Mouse (Mus musculus) activated CD4-positive, CD25-positive, alpha-beta regulatory T cell, adult 4 months (primary cell): ENCODE measurements at regions not wholly inside any gene's neighbourhood (a gene's known extent, or its start where the extent isn't known, plus 50 kb on each side); places are given as distances from the start of the nearest gene placed in this dataset.
A peak's percentile ranks its signal among the peaks of the same experiment; 100 is the strongest.
"Not testable (repeated sequence)": the region's sequence is repeated elsewhere in the genome, so short reads cannot be mapped to it uniquely, and the experiment has no call there.

Experiments
- ATAC-seq: one replicate; pipeline ENCODE4 v1.8.0; 2017

DNA sequence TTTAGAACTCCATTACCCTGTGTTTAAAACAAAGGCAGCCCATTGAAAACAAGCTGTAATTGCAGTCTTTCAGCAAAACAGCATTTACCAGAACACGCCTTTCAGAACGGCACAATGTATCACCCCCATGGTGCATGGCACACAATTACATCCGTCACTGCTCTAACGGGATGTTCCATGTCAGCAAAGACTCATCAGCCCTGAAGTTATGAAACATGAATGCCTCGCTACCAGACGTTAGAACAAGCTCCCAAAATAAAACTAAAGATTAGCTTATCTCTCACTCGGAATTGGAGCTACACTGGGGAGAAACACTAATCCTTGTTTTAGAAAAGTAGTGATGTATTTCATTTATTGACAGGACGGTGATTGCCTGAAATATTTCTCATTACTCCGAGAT, 301.4 kb downstream of the Tox3 start:
- no peak for ATAC-seq

DNA sequence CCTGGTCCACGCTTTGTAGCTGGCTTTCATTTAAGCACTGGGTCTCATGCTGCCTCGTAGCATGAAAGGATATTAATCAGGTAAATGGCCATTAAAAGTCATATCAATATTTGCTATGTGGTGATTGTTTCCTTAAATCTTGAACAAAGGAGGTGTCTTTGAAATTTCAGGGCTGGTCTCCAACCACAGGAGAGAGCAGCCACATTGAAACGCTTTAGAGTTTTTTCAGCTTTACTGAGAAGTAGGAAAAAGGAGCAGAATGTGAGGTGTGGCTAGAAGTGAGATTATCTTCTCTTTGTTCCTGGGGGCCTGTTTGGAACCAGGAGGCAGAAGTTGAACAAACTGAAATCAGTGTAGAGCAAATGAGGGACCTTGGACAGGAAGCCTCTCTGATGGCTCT, 311.7 kb downstream of the Tox3 start:
- no peak for ATAC-seq

DNA sequence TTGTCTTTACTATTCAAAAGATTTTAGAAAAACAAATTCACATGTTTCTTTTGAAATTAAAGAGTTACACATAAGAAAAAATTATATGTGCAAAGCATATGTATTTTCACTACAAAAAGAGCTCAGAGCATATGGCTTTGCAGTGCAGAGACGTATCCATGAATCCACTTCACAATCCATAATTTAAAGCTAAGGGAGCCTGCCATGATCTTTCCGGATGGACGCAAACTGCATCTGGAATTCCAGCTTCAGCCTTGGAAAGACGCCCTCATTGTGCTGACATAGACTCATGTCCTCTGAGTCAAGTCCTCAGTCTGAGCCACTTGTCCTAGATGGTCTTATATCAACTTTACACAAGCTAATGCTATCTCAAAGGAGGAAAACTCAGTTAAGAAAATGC, 315.6 kb downstream of the Tox3 start:
- ATAC-seq, result no peak

DNA sequence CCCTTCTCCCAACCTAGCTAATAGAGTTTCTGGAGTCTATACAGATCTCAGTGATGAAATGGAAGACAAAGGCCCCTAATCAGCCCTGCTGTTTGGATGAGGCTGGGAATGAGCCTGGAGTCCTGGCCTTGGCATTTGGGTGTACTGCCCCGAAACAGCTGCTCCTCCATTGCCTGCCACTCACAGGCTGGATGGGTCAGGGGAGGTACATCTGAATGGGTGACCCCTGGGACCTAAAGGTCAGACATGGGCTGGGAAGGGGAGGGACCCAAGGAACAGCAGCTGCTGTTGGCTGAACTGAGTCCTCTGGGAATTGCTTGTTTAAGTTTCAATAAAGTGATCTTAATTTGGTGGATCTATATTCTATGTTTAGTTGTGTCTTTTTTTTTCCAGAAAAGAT, 316.9 kb downstream of the Tox3 start:
- no peak for ATAC-seq

DNA sequence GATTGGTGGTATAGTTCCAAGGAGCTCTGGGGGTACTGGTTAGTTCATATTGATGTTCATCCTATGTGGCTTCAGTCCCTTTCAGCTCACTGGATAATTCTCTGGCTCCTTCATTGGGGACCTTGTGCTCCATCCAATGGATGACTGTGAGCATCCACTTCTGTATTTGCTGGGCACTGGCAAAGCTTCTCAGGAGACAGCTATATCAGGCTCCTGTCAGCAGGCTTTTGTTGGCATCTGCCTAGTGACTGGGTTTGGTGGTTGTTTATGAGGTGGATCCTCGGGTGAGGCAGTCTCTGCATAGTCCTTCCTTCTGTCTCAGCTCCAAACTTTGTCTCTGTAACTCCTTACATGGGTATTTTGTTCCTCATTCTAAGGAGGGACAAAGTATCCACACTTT, 330.2 kb downstream of the Tox3 start:
- ATAC-seq, result not testable (repeated sequence)

DNA sequence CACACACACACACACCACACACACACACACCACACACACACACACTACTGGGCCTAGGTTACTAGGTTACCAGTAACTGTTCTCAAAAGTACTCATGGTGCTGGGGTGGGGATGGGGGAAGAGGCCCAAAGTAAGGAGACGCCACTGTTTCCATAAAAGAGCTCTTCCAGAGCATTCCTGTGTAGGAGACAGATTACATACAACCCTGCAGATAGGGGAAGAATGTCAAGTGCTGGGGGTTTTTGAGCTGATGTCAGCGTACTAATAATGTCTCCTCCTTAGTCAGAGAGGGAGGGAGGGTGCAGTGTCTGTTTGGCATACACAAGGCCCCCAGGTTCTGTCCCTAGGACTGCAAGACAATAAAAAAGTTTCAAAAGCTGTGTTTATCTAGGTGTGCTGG, 334.4 kb downstream of the Tox3 start:
- no peak for ATAC-seq

DNA sequence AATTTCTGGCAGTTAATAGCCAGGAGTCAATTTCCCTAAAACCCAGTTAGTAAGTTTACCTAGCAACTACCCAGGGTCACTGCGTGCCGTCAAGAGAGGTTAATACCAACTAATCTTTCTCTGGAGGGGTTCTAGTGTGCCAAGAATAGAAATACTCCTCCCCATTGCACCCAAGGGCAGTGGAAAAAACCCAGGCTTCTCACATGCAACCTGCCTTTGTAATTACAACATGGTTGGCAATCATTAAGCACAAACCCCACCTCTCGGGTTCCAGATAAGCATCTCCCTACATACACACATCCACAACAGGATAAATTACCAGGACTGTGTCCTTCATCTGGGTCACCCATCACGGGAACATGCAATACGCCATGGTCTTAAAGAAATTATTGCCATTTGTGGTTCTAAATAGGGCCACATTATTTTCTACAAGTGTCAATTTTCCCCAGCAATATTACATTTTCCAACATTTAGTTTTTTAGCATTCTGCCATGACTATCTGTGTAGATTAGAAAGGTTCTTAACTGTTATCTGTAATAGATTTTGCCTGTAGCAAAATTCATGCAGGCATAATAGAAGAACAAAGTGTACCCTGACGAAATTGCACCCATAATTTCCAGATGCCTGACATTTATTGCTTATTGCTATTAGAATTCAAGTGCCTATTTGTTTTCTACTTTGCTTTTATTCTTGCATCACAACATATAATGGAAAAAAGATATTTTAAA, 336.3 kb downstream of the Tox3 start:
- ATAC-seq, result no peak

DNA sequence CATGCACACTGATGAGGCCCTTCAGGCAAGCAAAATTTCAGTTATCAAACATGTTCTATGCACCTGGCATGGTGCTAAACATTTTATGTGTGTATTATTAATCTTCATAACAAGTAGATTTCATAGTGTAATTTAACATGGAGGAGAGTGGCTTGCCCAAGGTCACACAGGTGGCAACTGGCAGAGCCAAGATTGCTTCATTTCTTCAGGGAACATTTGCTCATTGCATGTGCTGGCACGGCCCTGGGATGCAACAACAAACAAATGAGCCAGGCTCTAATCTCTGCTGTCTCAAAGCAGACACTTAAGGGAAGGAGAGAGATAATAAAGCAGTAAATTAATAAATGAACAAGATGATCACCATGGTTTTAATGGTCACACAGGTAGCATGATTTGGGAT, 338.7 kb downstream of the Tox3 start:
- no peak for ATAC-seq

DNA sequence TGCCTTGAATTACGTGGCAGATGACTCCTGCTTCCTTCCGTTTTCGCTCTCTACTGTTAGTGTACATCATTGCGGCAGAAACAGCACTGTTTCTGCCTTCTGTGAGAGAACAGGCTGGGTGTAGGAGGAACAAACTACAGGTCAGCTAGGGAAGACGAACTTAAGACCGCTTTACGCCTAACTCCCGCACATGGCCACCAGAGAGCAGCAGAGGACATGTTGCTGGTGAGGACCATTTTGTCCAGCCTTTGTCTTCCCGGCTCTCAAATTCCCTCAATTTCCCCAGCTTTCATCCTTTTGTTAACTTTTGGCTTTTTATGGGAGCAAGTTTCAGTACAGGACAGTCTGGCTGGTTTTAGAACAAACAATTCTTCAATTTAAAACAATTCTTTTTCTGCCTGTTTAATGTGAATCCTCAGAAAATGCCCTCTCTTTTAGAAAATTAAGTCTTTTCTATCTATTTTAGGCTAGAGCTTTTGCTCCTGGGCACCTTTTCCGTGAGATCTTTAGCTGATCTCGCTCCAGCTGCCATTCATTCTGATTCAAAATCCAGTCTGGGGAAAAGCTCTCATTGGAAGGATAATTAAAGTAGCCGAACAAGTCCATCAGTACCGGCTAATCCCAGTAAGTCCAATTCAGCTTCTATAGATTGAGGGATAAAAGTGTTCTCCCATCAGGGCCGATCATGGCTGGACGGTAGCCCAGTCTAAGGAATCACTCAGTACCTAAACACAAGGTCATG, 347.1 kb downstream of the Tox3 start:
- peak; percentile 46 for ATAC-seq

DNA sequence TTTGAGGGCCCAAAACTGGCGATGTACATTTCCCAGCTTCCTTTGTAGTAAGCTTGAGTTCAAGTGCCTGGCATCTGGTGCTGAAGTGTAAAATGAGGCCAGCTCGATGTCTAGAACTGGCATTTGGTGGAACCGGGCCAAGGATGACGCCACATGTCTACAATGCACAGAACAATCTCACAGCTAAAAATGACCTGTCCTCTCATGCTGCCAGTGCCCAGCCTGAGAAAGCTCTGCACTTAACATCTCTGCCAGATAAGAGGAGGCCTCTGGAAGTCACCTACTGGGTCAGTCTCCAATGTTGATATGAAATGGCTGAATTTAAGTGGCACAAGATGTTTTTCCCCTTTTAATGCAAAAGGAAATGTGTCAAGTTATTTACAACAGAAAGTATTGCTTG, 354.4 kb downstream of the Tox3 start:
- no peak for ATAC-seq

DNA sequence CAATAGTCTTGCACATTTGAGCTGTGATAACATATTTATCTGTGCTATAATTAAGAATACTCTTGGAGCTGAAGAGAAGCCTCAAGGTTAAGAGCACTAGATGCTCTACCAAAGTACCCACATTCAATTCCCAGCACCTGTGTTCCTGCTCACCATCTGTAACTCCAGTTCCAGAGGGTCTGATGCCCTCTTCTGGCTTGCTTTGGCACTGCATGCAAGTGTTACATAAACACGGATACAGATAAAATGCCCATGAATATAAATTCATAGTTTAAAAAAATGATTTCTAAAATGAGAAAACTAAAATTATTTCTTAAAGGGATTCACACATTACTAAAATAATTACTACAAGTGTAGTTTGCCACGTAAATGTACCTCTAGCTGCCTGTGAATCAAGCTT, 364.3 kb downstream of the Tox3 start:
- ATAC-seq, result no peak

DNA sequence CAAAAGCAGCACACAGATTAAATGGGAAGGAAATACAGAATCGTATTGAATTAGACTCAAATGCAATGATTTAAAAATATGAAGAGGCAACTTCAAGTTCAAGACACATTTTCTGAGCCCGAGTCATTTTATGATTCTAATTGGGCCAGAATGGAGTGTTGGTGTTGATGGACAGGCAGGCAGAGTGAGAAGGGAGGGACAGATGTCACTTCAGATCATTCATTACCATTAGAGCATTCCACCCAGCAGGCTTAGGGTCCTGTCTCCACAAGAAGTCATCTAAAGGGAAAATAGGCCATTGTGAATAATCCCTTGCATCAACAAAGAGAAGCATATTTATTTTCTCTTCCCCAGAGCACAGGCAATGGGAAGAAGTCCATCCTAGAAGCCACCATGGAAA, 365.6 kb downstream of the Tox3 start:
- no peak for ATAC-seq

DNA sequence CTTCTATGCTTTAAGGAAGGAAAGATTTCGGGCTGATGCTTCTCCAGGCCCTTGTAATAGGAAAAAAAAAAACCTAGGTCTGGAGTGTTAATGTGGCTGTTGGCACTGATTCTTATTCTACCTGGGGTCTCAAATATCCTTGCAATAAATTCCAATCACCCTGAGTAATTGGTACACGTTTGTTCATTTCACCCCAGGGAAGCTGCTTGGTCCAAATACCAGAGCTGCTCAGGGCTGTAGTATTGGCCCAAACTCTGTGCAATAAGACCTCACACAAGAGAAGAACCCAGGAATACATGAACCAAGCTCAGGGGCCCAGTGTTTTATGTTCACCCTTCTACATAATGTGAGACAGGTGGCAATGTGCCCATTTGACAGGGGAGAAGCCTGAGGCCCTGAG, 366.8 kb downstream of the Tox3 start:
- ATAC-seq, result no peak

DNA sequence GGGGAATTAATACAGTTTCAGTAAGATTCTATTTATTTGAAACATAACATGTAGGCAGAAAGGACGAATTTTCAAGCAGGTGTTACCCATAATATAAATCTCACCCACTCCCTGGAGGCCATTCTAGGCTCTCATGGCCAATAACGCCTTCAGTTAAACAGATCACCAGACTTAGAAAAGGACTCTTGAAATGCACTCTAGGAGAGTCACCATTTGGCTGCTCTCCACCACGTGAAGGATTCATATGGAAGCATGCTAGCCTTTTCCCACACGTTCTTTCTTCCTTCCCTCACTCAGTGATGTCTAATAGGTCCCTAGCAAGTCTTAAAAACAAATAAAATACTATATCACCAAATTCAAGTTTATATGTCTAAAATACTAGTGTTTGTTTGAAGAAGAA, 367.7 kb downstream of the Tox3 start:
- no peak for ATAC-seq

DNA sequence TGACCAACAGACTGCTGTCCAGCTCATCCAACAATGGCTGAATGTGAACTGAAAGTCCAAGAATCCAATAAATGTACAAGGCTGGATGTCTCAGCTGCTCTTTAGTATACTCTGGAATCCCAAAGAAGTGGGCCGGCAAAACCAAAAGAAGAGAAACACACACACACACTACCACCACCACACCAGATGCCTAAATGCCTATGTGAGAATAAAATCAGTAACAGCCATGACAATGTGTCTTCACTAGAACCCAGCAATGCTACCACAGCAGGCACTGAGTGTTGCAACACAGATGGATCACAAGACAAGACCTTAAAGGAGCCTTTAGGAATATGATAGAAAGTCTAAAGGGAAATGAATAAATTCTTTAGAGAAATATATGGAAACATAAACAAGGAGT, 385.3 kb downstream of the Tox3 start:
- no peak for ATAC-seq

DNA sequence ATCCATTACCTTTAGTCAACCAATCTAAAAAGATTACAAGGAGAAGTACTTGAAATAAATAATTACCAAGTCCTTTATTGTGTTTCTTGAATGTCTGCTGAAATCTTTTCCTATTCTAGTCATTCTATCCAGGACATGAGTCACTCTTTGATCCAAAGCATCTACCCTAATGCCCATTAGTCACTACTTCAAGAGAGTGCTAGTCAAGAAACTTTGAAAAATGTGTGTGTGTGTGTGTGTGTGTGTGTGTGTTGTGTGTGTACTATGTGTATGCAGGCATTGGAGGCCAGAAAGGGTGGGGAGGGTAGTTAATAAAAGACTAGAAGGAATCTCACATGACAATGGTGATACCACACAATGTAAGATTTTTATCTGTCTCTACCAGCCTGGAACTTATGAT, 390.7 kb downstream of the Tox3 start:
- no peak for ATAC-seq

DNA sequence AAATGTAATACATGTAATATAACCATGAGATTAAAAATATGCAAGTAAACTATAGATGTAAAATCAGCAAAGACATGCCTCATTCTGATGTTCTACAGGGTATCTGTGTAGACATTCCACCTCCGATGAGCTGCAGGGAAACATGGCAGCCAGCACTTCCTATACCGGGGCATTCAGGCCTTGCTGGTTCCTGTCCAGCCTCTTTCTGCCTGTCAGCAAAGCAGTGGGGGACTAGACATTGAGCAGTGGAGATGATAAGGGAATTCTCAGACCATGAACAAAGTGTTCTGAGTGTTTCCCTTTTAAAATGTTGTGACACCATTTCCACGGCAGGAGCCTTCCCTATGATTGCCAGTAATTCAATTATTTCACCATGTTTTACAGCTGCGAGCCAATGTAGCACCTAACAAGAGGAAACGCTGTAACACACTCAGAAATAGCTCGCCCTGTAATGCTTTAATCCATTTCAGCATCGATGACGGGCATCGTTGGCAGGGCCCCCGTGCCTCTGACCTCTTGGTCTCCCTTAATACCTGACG, 391.6 kb downstream of the Tox3 start:
- ATAC-seq, result no peak

DNA sequence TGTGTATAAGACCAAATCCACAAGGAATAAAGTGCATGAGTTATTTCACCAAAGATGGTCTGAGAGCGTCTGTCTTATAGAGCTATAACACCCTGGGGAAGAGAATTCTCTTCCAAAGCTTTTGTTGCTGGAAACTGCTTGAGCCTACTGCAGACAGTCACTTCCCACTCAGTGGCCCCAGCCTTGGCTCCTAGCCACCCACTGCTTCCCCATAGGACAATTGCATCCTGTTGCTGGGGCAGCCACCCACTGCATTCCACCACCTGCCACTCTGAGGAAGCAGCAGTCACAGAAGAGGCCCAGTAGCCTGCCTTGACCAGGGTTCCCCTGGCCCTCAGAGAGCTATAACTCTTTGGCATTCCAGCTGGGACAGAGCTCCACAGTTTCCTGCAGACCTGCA, 409.3 kb downstream of the Tox3 start:
- ATAC-seq, result no peak

DNA sequence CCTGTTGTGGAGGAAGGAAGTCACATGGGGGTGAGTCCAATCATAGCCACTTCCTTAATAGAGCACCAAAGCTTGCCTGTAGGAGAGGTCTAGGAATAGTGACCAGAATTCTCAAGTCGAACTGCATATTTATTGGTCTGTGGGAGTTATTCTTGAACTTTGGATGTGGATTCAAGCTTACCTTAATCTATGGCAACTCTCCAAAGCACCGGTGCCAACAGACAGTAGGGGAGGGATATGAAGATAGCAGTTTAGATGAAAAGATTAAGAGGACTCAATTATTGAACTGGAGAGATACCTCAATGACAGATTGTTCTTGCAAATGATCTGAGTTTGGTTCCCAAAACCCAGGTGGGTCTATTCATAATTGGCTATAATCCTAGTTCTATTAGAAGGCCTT, 413.6 kb downstream of the Tox3 start:
- ATAC-seq, result no peak

DNA sequence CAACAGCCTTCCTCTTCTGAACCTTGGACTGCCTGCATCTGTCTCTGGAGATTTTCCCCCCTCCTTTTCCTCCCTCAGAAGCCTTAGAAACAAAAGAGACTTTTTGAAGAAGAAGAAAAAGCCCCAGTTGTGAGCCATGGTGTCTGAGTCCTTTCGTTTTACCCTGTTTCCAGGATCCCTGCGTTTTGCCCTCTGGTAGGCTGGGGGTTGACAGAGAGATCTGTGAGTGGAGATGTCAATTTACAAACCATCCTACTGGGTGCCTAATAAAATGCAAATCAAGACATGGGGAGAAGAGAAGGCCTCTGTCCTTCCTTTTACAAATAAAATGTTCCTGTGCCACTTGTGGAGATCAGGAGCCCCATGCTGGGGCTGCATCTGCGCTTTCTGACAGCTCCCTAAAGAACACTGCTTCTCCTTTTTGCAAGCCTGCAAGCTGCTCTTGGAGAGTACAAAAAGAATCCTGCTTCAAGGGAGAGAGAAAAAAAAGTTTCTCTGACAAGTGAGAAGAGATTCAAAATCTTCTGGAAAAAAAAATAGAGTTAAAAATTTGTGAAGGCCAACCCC, 421.4 kb downstream of the Tox3 start:
- ATAC-seq, result no peak

DNA sequence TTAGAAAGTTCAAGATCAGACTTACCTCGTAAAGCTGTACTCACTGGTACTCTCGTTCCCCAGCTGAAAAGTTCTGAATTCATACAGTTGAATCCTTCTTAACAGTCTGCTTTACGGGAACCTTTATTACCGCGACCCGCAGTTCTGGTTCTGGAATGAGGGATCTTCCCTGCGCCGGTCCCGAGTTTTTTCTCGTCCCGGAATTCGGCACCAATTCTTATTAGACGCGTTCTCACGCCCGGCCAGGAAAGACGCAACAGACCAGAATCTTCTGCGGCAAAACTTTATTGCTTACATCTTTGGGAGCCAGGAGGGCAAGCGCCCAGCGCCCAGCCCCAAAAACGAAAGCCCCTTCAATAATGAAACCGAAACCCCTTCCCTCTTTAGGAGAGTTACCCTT, 423.4 kb downstream of the Tox3 start:
- not testable (repeated sequence) for ATAC-seq

DNA sequence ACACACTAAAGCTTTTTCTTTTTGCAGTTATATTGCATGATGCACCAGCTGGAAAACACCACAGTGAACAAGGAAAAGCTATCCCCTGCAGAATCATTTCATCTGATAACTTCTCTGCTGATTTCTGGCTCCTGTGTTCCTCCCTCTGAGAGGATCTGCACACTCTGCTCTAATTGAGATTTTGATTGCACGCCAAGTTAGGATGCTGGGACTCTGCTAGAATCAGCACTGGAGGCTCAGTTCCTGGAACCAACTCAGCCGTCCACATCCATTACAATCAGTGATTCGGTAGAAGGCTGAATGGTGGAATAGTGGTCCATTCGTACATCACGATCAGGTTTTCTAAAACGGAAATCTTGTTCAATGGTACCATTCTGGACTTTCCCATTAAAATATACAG, 434.1 kb downstream of the Tox3 start:
- ATAC-seq, result no peak

DNA sequence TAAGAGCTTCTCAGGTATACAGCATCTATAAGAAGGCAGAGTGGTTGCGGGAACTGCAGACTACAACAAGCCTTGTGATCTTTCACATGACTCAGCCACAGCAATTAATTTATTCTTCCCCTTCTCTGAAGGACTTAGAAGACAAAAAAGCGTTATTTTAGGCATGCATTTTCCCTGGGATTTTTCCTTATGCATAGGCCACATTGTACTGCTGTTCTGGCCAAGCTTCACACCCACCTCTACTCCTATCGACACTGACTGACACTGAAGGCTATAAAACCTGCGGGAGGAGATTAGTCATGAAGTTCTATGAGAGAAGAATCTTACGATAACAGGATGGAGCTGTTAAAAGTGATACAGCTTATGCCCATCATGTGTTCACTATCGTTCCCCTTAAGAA, 441.9 kb downstream of the Tox3 start:
- no peak for ATAC-seq

DNA sequence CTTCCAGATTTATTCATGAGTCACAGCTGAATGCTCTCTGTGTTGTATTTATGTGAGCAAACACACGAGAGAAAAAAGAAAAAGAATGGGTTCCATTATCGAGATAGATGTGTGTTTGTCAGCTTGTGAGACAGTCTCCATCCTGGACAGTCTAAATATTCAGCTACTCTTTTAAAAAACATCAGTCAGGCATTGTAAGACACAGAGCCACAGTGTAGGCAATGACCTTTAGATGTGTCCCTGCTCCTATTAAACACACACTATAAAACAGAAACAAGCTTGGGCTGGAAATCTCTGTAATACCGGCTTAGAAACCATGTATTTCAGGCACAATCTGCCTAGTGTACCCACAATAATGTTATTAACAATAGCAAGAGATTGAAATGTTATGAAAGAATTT, 442.6 kb downstream of the Tox3 start:
- no peak for ATAC-seq
